15 mouse cellular contexts compared by ENCODE assay signal in the genomic region with DNA sequence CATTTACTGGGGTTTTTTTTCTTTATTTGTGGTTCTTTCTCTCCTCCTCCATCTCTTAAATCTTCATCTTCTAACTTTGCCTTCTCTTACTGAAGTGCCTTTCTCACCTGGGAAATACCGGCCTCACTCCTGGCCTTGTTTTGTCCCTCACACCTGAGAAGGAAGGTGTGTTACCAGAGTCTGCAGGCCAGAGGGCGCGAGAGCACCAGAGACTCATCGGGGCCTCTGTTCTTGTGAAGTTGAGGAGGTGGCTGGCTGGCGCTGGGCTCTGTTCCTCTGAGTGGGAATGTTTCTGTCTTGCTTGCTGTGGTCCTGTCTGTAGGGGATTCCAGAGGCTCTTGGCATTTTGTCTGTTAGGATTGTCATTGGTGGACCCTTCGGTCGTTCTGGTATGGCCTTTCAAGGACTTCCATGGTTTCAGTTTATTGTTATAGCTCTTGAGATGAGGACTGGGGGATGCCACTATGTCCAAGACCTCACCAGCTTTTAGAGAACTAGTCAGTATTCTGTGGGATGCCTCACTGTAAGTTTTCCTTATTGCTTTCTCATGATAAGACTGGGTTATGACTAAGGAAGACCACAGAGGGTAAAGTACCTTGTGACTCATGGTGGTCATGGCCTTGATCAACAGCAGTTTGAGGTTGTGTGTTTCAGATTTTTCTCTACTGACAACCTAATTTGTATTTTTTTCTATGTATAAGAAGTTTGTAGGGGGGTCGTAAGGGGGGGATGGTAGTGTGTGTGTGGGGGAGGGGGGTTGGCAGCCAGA. TPM values are rescaled to one million over a fixed set of nuclear protein-coding genes. Genes with fewer than 3 reads are reported as not detected.
DNase-seq lines count a peak whose midpoint lies in the region; ATAC-seq and TF ChIP-seq lines count a peak whose summit lies in the region.
"Had no signal": no experiment of that assay in that cellular context is flagged by ENCODE, and none has a peak within 500 bp of the region (broad histone marks: within the 10 kb centered on the region; RNA-seq: fewer than 3 reads in every experiment).

No protein-coding gene starts in this region.

- H3K4me3 ChIP-seq in megakaryocyte, embryonic 14.5 days (replicated peaks), result peak overlapping the region; percentile 83
- H3K4me3 ChIP-seq in G1E (ENCODE audit: low read depth, low read length), result no peak overlapping the region; the same call in 1 of the 2 replicates
- no peak overlapping the region for H3K4me3 ChIP-seq in embryonic fibroblast, embryonic 13.5 days (ENCODE audit: insufficient read depth, low read length)
- no peak overlapping the region for H3K4me3 ChIP-seq in myocyte
- H3K4me3 ChIP-seq in hindbrain, postnatal 0 days (ENCODE audit: low read length), result no peak overlapping the region
- H3K4me3 ChIP-seq: embryonic facial prominence, embryonic 15.5 days; heart, embryonic 13.5 days; lung, embryonic 15.5 days had no signal

- no peak for ATAC-seq in megakaryocyte, adult 5-6 weeks (ENCODE audit: poor library complexity, severe bottlenecking)
- peak; percentile 36; the same call in 1 of the 2 replicates for ATAC-seq in G1E (ENCODE audit: extremely low read depth, insufficient number of reproducible peaks, low FRiP score, poor library complexity, severe bottlenecking)
- no peak for ATAC-seq in hindbrain, postnatal 0 days
- ATAC-seq: midbrain, embryonic 16.5 days had no signal

- peak overlapping the region; percentile 67 for H3K4me2 ChIP-seq in myocyte (ENCODE audit: low read depth)
- H3K4me2 ChIP-seq in hindbrain, postnatal 0 days (ENCODE audit: low read depth, low read length), result no peak overlapping the region
- H3K4me2 ChIP-seq: embryonic facial prominence, embryonic 15.5 days; heart, embryonic 13.5 days; lung, embryonic 15.5 days had no signal

- H3K4me1 ChIP-seq in megakaryocyte, embryonic 14.5 days, result peaks cover 91% of the 10 kb centered on the region
- H3K4me1 ChIP-seq in G1E (ENCODE audit: insufficient read depth, low read depth, low read length), result peaks cover 95% of the 10 kb centered on the region
- H3K4me1 ChIP-seq in embryonic fibroblast, embryonic 13.5 days (ENCODE audit: control insufficient read depth, insufficient read depth, low read length), result peaks cover 26% of the 10 kb centered on the region
- peaks cover 4% of the 10 kb centered on the region; the same call in 1 of the 2 replicates for H3K4me1 ChIP-seq in hindbrain, postnatal 0 days (ENCODE audit: insufficient read depth, low read length)

- WGBS in hindbrain, postnatal 0 days, result 79% methylated on average over 8 of the region's 8 CpGs

- H3K79me2 ChIP-seq in myocyte (ENCODE audit: control insufficient read depth, insufficient read depth), result peaks cover 94% of the 10 kb centered on the region

- H3K27ac ChIP-seq in embryonic fibroblast, embryonic 13.5 days (ENCODE audit: insufficient read depth, low read length), result 0 out of 2 replicates have a peak overlapping the region, but pooled peaks have one; percentile 9
- no peak overlapping the region for H3K27ac ChIP-seq in hindbrain, postnatal 0 days
- H3K27ac ChIP-seq: embryonic facial prominence, embryonic 15.5 days; heart, embryonic 13.5 days; lung, embryonic 15.5 days had no signal

- no peak for TF ChIP-seq POLR2A in embryonic fibroblast, embryonic 13.5 days (IDR thresholded peaks at IDR 0.05; ENCODE audit: low read depth, low read length)
- TF ChIP-seq POLR2A in myocyte (IDR thresholded peaks at IDR 0.05; ENCODE audit: insufficient read length, low read depth), result no peak

- H3K9me3 ChIP-seq in megakaryocyte, embryonic 14.5 days, result no peaks in the 10 kb centered on the region
- H3K9me3 ChIP-seq in G1E (replicated peaks), result no peaks in the 10 kb centered on the region
- no peaks in the 10 kb centered on the region; the same call in 1 of the 2 replicates for H3K9me3 ChIP-seq in hindbrain, postnatal 0 days (ENCODE audit: low read length)
- H3K9me3 ChIP-seq: embryonic facial prominence, embryonic 15.5 days; lung, embryonic 15.5 days had no signal

- DNase-seq in G1E (ENCODE audit: low spot score), result no peak
- DNase-seq in cerebellum, adult 9-11 months, result no peak
- DNase-seq in urinary bladder, postnatal 14 days (ENCODE audit: low spot score), result no peak
- no peak for DNase-seq in hindbrain, postnatal 0 days (ENCODE audit: low spot score)
- DNase-seq: cerebellum, postnatal 10 days; gastrocnemius, postnatal 25 days; thymus, adult 2 months had no signal

- no peaks in the 10 kb centered on the region for H3K27me3 ChIP-seq in megakaryocyte, embryonic 14.5 days (replicated peaks)
- H3K27me3 ChIP-seq in G1E (ENCODE audit: insufficient read depth, low read length) (no peaks in the 10 kb centered on the region), myocyte (ENCODE audit: control insufficient read depth, insufficient read depth, insufficient read length) (no peaks in the 10 kb centered on the region)
- no peaks in the 10 kb centered on the region for H3K27me3 ChIP-seq in hindbrain, postnatal 0 days (ENCODE audit: insufficient read depth, low read length)
- H3K27me3 ChIP-seq: embryonic facial prominence, embryonic 15.5 days; heart, embryonic 13.5 days; lung, embryonic 15.5 days had no signal

- no peak for TF ChIP-seq CTCF in G1E (IDR thresholded peaks at IDR 0.05; ENCODE audit: low read depth, low read length)
- TF ChIP-seq CTCF in embryonic fibroblast, embryonic 13.5 days (IDR thresholded peaks at IDR 0.05; ENCODE audit: borderline replicate concordance, insufficient read depth, low read length), result no peak
- TF ChIP-seq CTCF in hindbrain, postnatal 0 days (IDR thresholded peaks at IDR 0.05; ENCODE audit: low read depth), result no peak

- no peak overlapping the region for H3ac ChIP-seq in myocyte (ENCODE audit: control insufficient read depth, insufficient read length)

- peaks cover 21% of the 10 kb centered on the region for H3K36me3 ChIP-seq in megakaryocyte, embryonic 14.5 days (replicated peaks; ENCODE audit: low read length)
- H3K36me3 ChIP-seq in G1E (replicated peaks), result peaks cover 13% of the 10 kb centered on the region
- H3K36me3 ChIP-seq in myocyte (ENCODE audit: control insufficient read depth, insufficient read depth), result no peaks in the 10 kb centered on the region
- H3K36me3 ChIP-seq in hindbrain, postnatal 0 days (ENCODE audit: insufficient read depth, low read length), result no peaks in the 10 kb centered on the region
- H3K36me3 ChIP-seq: embryonic facial prominence, embryonic 15.5 days; heart, embryonic 13.5 days; lung, embryonic 15.5 days had no signal

- no peak overlapping the region for H3K9ac ChIP-seq in hindbrain, postnatal 0 days (replicated peaks; ENCODE audit: low read length)
- H3K9ac ChIP-seq: embryonic facial prominence, embryonic 15.5 days; heart, embryonic 13.5 days; lung, embryonic 15.5 days had no signal

TF ChIP-seq in myocyte, 11 proteins besides CTCF, POLR2A, EP300 and RAD21:
- TF ChIP-seq USF1 (IDR thresholded peaks at IDR 0.05; ENCODE audit: low read depth) (no peak), MAX (IDR thresholded peaks at IDR 0.05; ENCODE audit: low read depth) (no peak), MYOG (IDR thresholded peaks at IDR 0.05; ENCODE audit: control insufficient read depth in 1 of 3, insufficient read depth in 1 of 3, insufficient read length in 2 of 3, low read depth in 2 of 3) (no peak), SRF (IDR thresholded peaks at IDR 0.05; ENCODE audit: control insufficient read depth, insufficient read length, low read depth) (no peak), REST (IDR thresholded peaks at IDR 0.05; ENCODE audit: insufficient read depth, insufficient read length) (no peak), MYOD1 (IDR thresholded peaks at IDR 0.05; ENCODE audit: control insufficient read depth in 1 of 3, insufficient read length in 2 of 3, low read depth in 2 of 3) (no peak), CEBPB (IDR thresholded peaks at IDR 0.05; ENCODE audit: insufficient read depth, poor library complexity, severe bottlenecking) (no peak), E2F4 (IDR thresholded peaks at IDR 0.05; ENCODE audit: insufficient read depth) (no peak), TCF12 (IDR thresholded peaks at IDR 0.05; ENCODE audit: insufficient read depth, poor library complexity, severe bottlenecking) (no peak), TCF3 (IDR thresholded peaks at IDR 0.05; ENCODE audit: insufficient read length, low read depth) (no peak)

RNA-seq across cellular contexts. Expression of a gene that starts 9.5 kb away (rescaled TPM):
- polyA plus RNA-seq in megakaryocyte, embryonic 14.5 days (2012; ENCODE audit: insufficient read depth, low replicate concordance), result 7.6 TPM in 2 replicates
- total RNA-seq in megakaryocyte, adult 5-6 weeks (2015), result 21.7 and 25.3 TPM in 2 replicates
- total RNA-seq in megakaryocyte, adult 5-6 weeks (2017), result 31.4 and 38.1 TPM in 2 replicates
- total RNA-seq in G1E (2014; fragmentation: Nextera tagmentation) (112 and 169 TPM in 2 replicates), G1E (2017) (147 and 155 TPM in 2 replicates)
- polyA plus RNA-seq in G1E (2012) (37.3 and 44.3 TPM in 2 replicates), myocyte (2012; fragmentation: generic; extraction: Trizol) (6.4 TPM)
- 16.9 and 20.7 TPM in 2 replicates for polyA plus RNA-seq in embryonic fibroblast, embryonic 13.5 days (2011; ENCODE audit: insufficient read length, low read depth, missing spikeins)
- total RNA-seq in hindbrain, postnatal 0 days (2014; rRNA removed), result 48.9 and 49.8 TPM in 2 replicates
- 39.5 and 39.9 TPM in 2 replicates for polyA plus RNA-seq in hindbrain, postnatal 0 days (2015; fragmentation: Nextera tagmentation; extraction: Ambion mirVana)
